Mouse (Mus musculus) forebrain, embryonic 15.5 days (tissue): ENCODE results near the gene 4930503B20Rik. TPM values are rescaled to one million over a fixed set of nuclear protein-coding genes. Genes with fewer than 3 reads are reported as not detected.
A peak's percentile ranks its signal among the peaks of the same experiment; 100 is the strongest.

Source experiments
- ATAC-seq: fragments of 200-750 bp; cut with Nextera tagmentation; replicated peaks from 2 replicates; pipeline ENCODE4 v1.8.0; 2017; ENCODE audit warnings: mild to moderate bottlenecking, moderate TSS enrichment, moderate library complexity
- H3K27ac ChIP-seq: fragments of 300-500 bp; sonication (generic); replicated peaks from 2 replicates; pipeline ENCODE4 v1.5.1; 2015; ENCODE audit warnings: mild to moderate bottlenecking, inconsistent platforms
- H3K27me3 ChIP-seq: fragments of 300-500 bp; sonication (generic); 2 replicates; pipeline ENCODE4 v1.6.1; 2015; ENCODE audit warnings: inconsistent platforms
- H3K36me3 ChIP-seq: fragments of 300-500 bp; sonication (generic); 2 replicates; pipeline ENCODE4 v1.6.1; 2015; ENCODE audit warnings: mild to moderate bottlenecking, inconsistent platforms
- H3K4me1 ChIP-seq: fragments of 300-500 bp; sonication (generic); 2 replicates; pipeline ENCODE4 v1.6.1; 2015; ENCODE audit warnings: inconsistent platforms
- H3K4me2 ChIP-seq: fragments of 300-500 bp; sonication (generic); replicated peaks from 2 replicates; pipeline ENCODE4 v1.6.1; 2015; ENCODE audit warnings: mild to moderate bottlenecking, inconsistent platforms
- H3K4me3 ChIP-seq: fragments of 300-500 bp; sonication (generic); 2 replicates; pipeline ENCODE4 v1.5.1; 2015; ENCODE audit warnings: mild to moderate bottlenecking, inconsistent platforms
- H3K9ac ChIP-seq: fragments of 300-500 bp; sonication (generic); replicated peaks from 2 replicates; pipeline ENCODE4 v1.6.1; 2015; ENCODE audit warnings: mild to moderate bottlenecking, inconsistent platforms
- H3K9me3 ChIP-seq: fragments of 300-500 bp; sonication (generic); 2 replicates; pipeline ENCODE4 v1.6.1; 2016; ENCODE audit warnings: inconsistent platforms
- WGBS: fragments of 180-500 bp; shearing (Covaris S2); methylation state at CpG from one replicate; pipeline ENCODE4 v1.1.7; 2015; ENCODE audit warnings: mixed read lengths; 5-methylcytosine and 5-hydroxymethylcytosine counted together
- polyA plus RNA-seq: library from polyadenylated mRNA; unstranded; fragments of >200 nt; fragmentation: Nextera tagmentation; extraction: Ambion mirVana; gene quantifications from 2 replicates; pipeline ENCODE4 v1.2.1, GENCODE M21; 2015

Gene 4930503B20Rik
- polyA plus RNA-seq, 1 experiment from 2014 or later: not detected

DNA sequence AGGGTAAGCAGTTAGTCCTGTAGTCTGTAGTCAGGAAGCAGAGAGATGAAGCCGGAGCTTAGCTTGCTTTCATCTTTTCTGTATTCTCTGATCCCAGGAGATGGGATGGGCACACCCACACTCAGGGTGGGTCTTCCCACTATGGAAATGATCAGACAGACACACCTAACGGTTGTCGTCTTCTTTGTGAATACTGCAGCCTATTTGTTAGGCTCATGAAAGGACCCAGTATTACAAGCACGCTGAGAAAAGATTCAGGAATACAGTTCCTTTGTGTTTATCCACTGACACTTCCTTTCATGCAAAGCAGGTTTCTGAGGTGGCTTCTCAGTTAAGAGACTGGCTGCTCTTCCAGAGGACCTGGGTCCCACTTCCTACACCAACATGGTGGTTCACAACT, 39.9 kb downstream of the 4930503B20Rik start:
- Histone ChIP-seq H3K27ac (no peak overlapping the region), H3K4me1 (no peaks in the 10 kb centered on the region), H3K4me3 (no peak overlapping the region), H3K27me3 (no peaks in the 10 kb centered on the region), H3K9ac (no peak overlapping the region), H3K4me2 (no peak overlapping the region), H3K9me3 (no peaks in the 10 kb centered on the region), H3K36me3 (no peaks in the 10 kb centered on the region)
- ATAC-seq: no peak
- WGBS: 59% methylated on average over 4 of the region's 4 CpGs

DNA sequence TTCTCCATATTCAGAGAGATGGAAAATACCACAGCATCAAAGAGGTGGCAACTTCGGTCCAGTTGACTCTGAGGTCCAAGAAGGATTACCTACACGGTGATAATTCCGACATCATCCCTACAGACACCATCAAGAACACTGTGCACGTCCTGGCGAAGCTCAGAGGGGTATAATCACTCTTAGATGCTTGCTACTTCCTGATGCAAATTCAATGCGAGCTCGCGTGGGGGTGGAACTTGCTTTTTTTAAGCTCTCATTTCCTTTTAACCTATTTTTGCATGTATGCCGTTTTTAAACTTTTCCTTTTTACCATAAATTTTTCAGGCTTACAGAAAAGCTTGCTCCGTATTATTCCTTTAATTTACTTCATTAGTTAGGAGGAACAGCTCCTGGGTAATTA, 40.8 kb downstream of the 4930503B20Rik start:
- no peaks in the 10 kb centered on the region for H3K36me3 ChIP-seq
- no peaks in the 10 kb centered on the region for H3K4me1 ChIP-seq
- H3K9ac ChIP-seq: no peak overlapping the region
- no peak for ATAC-seq
- H3K4me3 ChIP-seq: no peak overlapping the region
- H3K4me2 ChIP-seq: no peak overlapping the region
- no peaks in the 10 kb centered on the region for H3K27me3 ChIP-seq
- no peak overlapping the region for H3K27ac ChIP-seq
- no peaks in the 10 kb centered on the region for H3K9me3 ChIP-seq
- WGBS: 81% methylated on average over 10 of the region's 10 CpGs

DNA sequence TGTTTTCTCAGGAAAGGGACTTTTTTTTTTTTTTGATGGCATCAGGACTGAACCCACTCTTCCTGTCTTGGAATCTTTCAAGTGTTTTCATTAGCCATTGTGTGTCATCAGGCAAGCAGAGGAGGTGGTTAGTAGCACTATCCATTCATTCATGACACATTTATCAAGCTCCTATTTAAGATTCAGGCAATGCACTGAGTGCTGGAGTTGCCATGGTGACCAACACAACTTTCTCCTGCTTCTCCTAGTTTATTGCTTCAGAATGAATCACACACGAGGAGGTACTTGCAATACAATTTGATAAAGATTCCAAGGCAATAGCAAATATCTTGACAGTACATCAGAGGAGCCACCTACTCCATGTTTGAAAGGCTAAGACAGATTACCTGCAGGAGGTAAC, 43.7 kb downstream of the 4930503B20Rik start:
- Histone ChIP-seq H3K9ac (no peak overlapping the region), H3K4me2 (no peak overlapping the region), H3K4me3 (no peak overlapping the region), H3K27me3 (no peaks in the 10 kb centered on the region), H3K4me1 (no peaks in the 10 kb centered on the region), H3K9me3 (no peaks in the 10 kb centered on the region), H3K36me3 (no peaks in the 10 kb centered on the region), H3K27ac (0 out of 2 replicates have a peak overlapping the region, but pooled peaks have one; percentile 15)
- ATAC-seq: peak; percentile 73
- WGBS: 15% methylated on average over 1 of the region's 1 CpGs

DNA sequence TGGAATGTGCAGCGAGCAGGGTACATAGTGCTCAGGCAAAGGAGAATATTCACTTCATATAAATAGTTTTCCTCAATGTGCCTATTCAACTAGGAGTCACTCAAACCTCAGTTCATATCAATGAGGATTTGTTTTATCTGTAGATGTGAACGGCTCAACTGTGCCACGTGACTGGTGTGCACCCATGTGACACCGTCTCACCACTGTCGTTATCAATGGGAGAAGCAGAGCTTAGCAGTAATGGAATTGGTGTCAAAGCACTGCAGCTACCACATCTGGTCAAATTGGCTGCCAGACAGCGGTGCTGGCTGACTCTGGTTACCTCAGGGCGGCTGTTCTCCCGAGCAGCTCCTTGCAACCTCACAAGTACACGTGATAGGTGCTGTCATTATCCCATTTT, 46.5 kb downstream of the 4930503B20Rik start:
- Histone ChIP-seq H3K27ac (no peak overlapping the region), H3K36me3 (no peaks in the 10 kb centered on the region), H3K9me3 (no peaks in the 10 kb centered on the region), H3K27me3 (no peaks in the 10 kb centered on the region), H3K4me1 (no peaks in the 10 kb centered on the region), H3K4me3 (no peak overlapping the region), H3K9ac (no peak overlapping the region), H3K4me2 (no peak overlapping the region)
- WGBS: 85% methylated on average over 9 of the region's 9 CpGs
- ATAC-seq: no peak

DNA sequence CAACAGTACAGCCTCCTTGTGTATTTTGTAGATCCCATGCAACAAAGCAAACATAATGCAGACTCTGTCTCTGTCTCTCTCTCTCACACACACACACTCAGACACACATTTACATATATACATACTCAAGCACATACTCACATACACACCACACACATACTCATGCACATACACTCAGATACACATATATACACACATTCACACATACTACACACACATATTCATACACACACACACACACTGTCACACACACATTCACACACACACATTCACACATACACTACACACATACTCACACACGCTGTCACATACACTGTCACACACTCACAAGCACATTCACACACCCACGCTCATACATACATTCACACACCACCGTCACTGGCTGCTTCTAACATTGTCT, 48.6 kb downstream of the 4930503B20Rik start:
- Histone ChIP-seq H3K36me3 (no peaks in the 10 kb centered on the region), H3K27me3 (no peaks in the 10 kb centered on the region), H3K4me1 (no peaks in the 10 kb centered on the region), H3K27ac (no peak overlapping the region), H3K9me3 (no peaks in the 10 kb centered on the region), H3K4me2 (no peak overlapping the region), H3K9ac (no peak overlapping the region), H3K4me3 (no peak overlapping the region)
- WGBS: 91% methylated on average over 3 of the region's 3 CpGs
- ATAC-seq: no peak

DNA sequence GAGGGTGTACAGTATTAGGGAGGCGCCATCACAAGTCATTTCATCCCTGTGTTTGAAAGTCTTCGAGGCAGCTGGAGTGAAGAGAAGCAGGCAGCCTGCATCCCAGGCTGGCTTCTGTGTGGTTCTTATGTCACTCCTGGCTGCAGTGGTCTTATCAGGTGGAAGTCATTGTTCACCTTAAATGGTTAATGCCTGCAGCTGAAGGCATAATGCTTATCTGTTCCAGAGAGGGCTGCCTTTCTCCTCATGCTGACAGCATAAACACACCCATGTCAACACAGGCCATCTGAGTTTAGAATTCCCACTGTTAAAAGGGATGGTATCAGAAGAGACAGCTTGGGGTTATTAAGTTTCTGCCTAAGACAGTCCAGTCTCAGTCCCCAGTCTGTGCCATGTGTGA, 49.9 kb downstream of the 4930503B20Rik start:
- no peak overlapping the region for H3K4me3 ChIP-seq
- 91% methylated on average over 2 of the region's 2 CpGs for WGBS
- H3K27me3 ChIP-seq: no peaks in the 10 kb centered on the region
- no peak overlapping the region for H3K27ac ChIP-seq
- no peak overlapping the region for H3K9ac ChIP-seq
- H3K4me1 ChIP-seq: no peaks in the 10 kb centered on the region
- ATAC-seq: no peak
- H3K36me3 ChIP-seq: no peaks in the 10 kb centered on the region
- H3K4me2 ChIP-seq: no peak overlapping the region
- no peaks in the 10 kb centered on the region for H3K9me3 ChIP-seq

DNA sequence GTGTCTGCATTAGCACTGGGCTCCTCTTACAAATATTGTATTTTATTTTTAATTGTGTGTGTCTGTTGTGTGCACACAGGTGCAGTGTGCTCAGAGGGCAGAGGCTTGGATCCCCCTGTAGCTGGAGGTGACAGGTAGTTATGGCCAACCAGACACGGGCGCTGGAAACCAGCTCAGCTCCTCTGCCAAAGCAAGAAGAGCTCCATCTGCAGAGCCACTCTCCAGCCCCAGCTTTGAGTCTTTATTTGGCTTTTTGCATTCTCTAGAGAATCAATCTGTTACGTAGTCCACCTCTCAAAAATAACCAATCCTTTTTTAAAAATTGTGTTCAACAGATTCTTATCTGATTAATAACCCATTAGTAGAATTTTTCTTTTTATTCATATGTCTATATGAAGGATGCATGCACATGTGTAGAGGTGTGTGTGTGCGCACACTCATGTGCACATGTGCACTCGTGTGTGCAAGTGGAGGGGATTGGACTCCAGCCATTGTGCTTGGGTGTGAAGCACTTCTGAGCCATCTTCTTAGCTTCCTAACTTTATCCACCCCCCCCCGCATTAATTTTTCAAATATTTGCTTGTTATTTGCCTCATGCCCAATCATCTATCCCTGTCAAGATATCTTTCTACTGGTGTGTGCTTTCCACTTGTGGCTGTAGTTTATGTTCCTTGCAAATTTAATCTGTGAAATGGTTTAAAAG, 51.8 kb downstream of the 4930503B20Rik start:
- no peak overlapping the region for H3K9ac ChIP-seq
- H3K4me1 ChIP-seq: no peaks in the 10 kb centered on the region
- ATAC-seq: no peak
- H3K27me3 ChIP-seq: no peaks in the 10 kb centered on the region
- H3K27ac ChIP-seq: no peak overlapping the region
- no peaks in the 10 kb centered on the region for H3K36me3 ChIP-seq
- H3K4me2 ChIP-seq: no peak overlapping the region
- WGBS: 88% methylated on average over 6 of the region's 6 CpGs
- no peak overlapping the region for H3K4me3 ChIP-seq
- H3K9me3 ChIP-seq: no peaks in the 10 kb centered on the region

DNA sequence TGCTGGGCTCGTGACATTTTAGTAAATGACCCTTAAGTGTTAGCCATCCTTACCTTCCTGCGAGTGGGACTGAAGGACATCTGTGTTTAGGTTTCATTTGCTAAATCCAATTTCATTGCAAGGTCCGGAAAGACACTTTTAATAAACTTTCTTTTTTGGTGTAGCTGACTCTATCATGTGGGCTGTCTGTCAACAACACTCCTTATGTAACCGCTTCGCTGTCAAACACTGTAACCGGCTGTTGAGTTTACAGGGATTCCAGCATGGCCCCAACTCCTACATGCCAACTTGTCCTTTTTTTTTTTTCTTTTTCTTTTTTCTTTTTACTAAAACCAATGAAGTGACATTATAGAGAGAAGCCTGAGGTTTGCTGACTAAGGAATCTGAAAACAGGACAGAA, 52.7 kb downstream of the 4930503B20Rik start:
- no peak overlapping the region for H3K27ac ChIP-seq
- H3K9ac ChIP-seq: no peak overlapping the region
- H3K36me3 ChIP-seq: no peaks in the 10 kb centered on the region
- H3K9me3 ChIP-seq: no peaks in the 10 kb centered on the region
- H3K4me3 ChIP-seq: no peak overlapping the region
- no peak for ATAC-seq
- H3K27me3 ChIP-seq: no peaks in the 10 kb centered on the region
- H3K4me1 ChIP-seq: no peaks in the 10 kb centered on the region
- H3K4me2 ChIP-seq: no peak overlapping the region
- 76% methylated on average over 6 of the region's 6 CpGs for WGBS

DNA sequence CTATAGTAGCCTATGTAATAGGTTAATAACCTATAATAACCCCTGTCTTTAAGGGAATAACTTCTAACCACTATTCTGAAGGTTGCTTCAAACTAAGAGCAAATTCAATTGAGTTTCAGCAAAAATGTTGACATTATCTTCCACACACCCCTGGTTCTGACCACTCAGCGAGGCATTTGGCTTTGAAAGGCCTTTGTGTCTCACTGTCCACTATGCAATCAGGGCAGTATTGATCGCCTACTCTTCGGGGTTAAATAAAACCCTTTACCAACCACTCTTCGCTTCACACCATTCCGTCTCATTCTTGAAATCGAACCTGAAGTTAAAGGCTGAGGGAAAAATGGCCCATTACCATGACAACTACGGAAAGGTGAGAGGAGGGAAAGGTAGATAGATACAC, 54.3 kb downstream of the 4930503B20Rik start:
- H3K36me3 ChIP-seq: no peaks in the 10 kb centered on the region
- no peak for ATAC-seq
- no peak overlapping the region for H3K4me3 ChIP-seq
- H3K9ac ChIP-seq: no peak overlapping the region
- no peaks in the 10 kb centered on the region for H3K9me3 ChIP-seq
- H3K27ac ChIP-seq: no peak overlapping the region
- WGBS: 91% methylated on average over 7 of the region's 7 CpGs
- H3K4me2 ChIP-seq: no peak overlapping the region
- no peaks in the 10 kb centered on the region for H3K4me1 ChIP-seq
- H3K27me3 ChIP-seq: no peaks in the 10 kb centered on the region

DNA sequence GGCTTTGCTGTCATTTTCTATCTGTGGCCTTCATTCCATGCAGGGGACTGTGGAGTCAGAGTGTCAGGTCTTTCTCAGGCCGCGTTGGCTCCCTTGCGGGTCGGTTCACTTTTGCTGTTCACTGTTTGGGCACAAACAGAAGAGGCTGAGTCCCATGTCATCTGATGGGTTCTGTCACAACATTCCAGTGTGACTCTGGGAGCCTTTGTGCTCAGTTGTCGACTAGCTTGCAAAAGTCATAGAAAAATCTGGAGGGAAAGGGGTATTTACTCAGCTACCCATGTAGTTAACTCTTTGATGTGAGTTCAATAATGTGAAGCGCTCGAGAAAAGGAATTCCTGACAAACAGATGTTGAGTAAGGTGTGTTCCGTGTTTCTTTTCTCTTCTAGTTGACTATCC, 54.7 kb downstream of the 4930503B20Rik start:
- 79% methylated on average over 8 of the region's 8 CpGs for WGBS
- H3K27me3 ChIP-seq: no peaks in the 10 kb centered on the region
- no peak overlapping the region for H3K27ac ChIP-seq
- ATAC-seq: no peak
- no peak overlapping the region for H3K9ac ChIP-seq
- no peak overlapping the region for H3K4me2 ChIP-seq
- H3K4me1 ChIP-seq: no peaks in the 10 kb centered on the region
- H3K36me3 ChIP-seq: no peaks in the 10 kb centered on the region
- H3K9me3 ChIP-seq: no peaks in the 10 kb centered on the region
- H3K4me3 ChIP-seq: no peak overlapping the region

DNA sequence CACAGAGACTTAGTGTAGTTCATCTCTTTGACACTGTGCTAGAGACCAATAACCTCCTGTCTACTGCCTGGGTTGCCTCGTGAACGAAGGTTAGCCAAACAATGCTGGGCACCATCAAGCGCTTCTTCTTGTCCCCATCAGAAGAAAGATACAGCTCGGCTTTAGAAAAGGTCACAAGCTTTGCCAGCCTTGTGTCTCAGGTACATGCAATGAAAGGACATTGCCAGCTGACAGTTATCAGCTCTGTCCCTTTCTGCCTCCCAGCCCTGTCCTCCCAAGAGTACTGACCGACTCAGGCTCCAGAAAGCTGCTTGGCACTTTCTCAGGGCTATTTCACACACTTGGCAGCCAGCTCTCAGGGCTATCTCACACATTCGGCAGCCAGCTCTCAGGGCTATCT, 55.7 kb downstream of the 4930503B20Rik start:
- 92% methylated on average over 6 of the region's 6 CpGs for WGBS
- H3K4me3 ChIP-seq: no peak overlapping the region
- H3K4me1 ChIP-seq: no peaks in the 10 kb centered on the region
- H3K27me3 ChIP-seq: no peaks in the 10 kb centered on the region
- H3K36me3 ChIP-seq: no peaks in the 10 kb centered on the region
- H3K4me2 ChIP-seq: no peak overlapping the region
- no peak overlapping the region for H3K27ac ChIP-seq
- H3K9me3 ChIP-seq: no peaks in the 10 kb centered on the region
- H3K9ac ChIP-seq: no peak overlapping the region
- no peak for ATAC-seq
